Mouse (Mus musculus) cerebellum, adult 9-10 months (tissue): ENCODE data around the gene Kpna6.

ENCODE experiments used
- DNase-seq: peaks from one replicate; pipeline ENCODE4 v3.0.0; 2022

Gene Kpna6

DNA sequence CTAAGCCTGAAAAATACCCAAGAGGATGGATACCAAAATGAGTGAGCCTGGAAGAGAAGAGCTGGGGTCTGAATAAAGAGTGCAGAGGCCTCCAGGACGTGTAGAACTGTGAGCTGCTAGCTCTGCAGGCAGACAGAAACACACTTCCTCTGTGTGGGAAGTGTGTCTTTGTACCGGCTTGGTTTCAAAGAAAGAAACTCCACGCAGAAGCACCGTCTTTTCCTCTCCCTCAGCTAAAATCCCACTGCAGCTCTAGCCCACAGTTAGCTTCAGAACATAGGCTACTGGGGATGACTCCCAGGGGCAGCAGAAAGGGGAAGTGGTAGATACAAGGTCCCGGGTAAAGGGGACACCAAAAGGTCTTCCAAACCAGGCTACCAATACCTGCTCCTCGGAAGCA is 27.4 kb downstream of the Kpna6 start:
- no peak for DNase-seq

DNA sequence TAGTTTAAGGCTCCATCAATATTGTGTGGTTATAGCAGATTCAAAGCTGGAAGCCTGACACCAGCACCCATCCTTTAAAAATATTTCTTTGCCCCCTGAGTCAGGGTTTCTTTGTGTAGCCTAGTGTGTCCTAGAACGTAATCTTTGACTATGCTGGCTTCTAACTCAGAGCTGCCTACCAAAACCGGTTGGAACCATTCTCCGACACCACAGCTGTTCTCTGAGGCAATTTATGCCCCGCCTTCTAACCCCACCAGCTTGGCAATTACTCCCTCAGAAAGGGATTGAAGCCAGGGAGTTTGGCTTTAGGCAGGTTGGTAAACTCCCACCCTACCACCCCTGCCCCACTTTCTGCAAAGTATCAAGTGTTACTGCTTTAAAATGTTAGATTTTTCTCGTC is 30.8 kb downstream of the Kpna6 start:
- DNase-seq, result peak; percentile 66

DNA sequence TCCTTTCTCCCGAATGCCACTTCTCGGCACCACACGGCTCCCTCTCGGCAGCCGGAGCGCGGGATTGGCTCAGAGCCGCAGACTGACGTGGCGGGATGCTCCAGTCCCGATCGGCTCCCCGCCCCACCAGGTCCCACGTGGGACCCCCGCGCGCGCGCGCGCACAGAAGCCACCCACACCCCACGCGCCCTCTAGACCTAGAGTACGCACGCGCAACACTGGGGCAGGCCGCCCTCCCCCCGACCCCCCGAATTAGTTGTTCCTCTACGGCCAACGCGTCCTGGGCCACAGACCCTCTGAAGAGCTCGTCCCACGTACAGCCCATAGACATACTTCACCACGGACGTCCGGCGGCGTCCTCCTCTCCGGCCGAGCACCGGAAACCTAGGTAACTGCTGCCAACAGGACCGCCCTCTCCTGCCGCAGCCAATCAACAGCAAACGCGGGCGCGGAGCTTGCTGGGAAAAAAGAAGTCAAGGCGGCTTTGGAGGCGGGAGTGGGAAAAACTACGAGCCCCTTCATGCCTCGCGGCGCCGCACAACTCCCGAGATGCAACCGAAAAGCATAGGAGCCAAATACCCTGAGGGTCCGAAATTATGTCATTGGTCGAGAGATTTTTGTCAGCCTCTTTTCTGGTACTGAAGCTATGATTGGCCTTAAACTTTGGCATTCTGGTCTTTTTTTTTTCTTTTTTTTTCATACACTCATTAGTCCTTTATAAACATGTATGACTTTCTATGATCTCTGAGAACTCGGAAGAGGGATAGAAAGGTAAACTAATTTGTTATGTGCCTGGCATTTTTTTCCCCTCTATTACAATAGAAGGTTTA is 31.7 kb downstream of the Kpna6 start, which contains the start of gene Txlna:
Gene Txlna (minus strand): TSS at position 428 of the 830 bp plus-strand sequence.
- peak; percentile 98 for DNase-seq

DNA sequence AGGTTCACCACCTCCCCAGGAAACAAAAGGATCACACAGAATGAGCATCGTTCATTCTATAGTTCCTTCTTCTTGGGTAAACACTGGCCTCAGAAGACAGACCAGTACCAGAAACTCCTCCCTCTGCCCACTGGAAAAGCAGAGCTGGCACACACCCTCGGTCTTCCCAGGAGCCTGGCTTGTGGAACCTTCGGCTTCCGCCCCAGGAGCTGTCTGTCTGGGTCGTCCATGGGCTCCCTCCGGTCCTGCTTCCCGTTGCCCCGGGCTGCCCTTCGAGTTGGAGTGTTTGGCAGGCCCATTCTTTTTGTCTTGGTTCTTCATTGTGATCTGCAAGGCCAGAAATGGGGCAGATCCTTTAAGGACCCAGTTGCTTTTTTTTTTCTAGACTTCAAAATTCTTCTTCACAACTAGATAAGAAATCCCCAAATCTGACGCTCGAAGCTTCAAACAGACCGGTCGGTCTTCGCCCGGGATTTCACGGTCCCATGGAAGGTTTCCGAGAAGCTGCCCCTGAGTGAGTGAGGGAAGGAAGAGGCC is 32.4 kb downstream of the Kpna6 start:
- peak; percentile 78 for DNase-seq

DNA sequence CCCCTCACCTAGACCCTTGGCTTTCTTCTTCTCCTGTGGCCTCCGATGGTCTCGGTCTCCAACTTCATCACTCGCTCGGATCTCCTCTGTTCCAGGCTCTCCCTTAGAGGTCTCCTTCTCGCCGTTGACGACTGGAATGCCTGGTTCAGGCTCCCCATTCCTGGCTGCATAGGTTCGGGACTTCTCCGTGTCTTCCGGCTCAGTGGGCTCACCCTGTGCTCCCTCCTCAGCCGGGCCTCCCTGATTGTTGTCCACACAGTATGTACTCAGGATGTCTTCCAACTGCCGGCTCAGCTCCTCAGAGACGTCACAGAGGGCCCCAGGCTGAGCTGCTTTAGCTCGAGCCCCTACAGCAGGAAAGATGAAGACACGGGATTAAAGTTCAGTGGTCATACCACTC is 33.3 kb downstream of the Kpna6 start:
- no peak for DNase-seq

DNA sequence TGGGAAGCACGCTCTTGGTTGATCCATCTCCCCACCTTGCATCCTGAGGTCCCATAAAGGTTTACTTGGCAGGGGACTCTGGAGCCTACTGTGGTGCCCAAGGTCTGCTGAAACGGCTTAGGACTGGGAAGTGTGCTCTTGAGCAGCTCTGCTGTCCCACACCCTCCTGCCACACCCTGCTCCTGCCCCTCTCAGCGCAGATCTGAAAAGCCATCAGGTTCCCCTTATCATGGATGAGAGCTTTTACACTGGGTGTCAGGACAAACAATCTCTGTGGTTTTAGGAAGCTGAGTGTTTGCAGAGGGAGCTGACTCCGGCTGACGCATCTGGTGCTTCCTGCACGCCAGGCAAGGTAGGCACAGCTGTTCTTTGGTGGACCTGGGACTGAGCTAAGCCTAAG is 38.7 kb downstream of the Kpna6 start:
- DNase-seq, result no peak

DNA sequence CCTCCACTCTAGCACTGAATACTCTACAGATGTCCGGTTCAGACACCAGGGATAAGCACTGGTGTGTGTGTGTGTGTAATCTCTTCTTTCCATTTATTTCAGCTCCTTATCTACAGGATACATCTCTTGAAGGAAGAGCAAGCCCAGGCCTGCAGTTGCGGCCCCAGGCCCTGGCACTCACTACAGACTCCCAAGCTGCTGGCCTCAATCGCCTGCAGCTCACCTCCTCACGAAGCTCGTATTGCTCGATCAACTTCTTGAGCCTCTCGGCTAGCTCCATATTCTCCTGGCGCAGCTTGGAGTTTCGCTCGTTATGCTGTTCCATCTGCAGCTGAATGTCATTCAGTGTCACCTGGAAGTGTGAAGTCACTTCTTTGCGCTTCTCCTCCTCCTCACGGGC is 40.7 kb downstream of the Kpna6 start:
- DNase-seq, result peak; percentile 14

DNA sequence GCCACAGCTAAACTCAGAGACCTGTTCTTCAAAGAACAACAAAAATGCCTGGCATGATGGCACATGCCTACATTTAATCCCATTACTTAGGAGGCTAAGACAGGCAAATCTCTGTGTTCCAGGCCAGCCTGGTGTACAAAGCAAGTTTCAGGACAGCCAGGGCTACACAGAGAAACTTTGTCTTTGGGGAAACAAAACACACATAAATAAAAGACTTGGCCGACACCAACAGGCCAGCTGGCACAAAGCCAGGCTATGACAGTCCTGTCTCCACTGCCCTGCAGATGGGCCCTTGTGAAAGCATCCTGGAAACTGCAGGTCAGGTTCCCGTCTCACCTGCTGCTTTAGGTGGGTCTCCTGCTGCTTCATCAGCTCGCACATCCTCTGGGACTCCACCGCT is 41.6 kb downstream of the Kpna6 start:
- no peak for DNase-seq

DNA sequence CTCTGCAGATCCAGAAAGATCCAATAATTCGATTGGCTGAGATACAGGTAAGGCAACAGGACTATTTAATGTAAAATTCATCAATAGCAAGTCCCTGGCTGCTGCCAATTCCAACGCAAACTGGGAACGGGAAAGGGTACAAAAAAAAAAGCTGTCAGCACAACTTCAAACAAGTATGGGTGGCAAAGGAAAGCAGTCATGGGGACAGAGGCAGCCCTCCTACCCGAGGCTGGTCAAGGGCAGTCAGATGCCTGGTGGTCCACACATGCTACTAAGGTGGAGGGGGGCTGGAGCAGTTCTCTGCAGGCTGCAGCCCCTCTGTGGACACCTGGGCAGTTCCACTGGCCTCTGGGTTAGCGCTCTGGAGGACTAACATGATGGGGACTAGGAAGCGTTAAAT is 46.5 kb downstream of the Kpna6 start:
- DNase-seq, result no peak

DNA sequence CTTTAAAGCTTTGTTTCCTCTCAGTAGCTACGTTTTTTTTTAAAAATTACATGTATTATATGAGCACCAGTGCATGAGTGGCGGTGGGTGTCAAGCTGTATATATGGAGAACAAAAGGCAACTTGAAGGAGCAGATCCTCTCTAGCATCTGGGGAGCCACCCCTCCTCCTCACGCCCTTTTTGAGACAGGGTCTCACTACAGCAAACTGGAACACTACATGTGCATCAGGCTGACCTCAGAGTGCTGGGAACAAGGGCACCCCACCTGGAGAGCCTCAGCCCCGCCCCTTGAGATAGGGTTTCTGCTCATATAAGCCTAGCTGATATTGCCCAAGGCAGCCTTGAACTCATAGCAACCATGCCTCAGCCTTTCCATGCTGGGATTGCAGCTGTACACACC is 47.1 kb downstream of the Kpna6 start:
- peak; percentile 58 for DNase-seq

DNA sequence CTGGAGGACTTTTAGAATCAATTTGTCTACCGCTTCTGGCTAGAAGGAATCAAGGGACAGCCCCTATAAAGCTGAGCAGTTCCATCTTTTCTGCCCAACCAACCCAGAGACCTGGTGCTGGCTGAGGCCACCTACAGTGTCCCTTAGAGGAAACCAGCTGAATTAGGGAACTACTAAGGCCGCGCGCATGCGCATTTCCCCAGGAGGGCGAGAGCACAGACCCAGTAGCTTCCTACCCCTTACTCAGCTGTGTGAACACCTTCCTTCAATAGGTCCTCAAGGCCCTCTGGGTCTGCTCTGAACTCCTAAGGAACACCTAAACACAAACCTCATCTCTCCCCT is 47.6 kb downstream of the Kpna6 start:
- peak; percentile 79 for DNase-seq

DNA sequence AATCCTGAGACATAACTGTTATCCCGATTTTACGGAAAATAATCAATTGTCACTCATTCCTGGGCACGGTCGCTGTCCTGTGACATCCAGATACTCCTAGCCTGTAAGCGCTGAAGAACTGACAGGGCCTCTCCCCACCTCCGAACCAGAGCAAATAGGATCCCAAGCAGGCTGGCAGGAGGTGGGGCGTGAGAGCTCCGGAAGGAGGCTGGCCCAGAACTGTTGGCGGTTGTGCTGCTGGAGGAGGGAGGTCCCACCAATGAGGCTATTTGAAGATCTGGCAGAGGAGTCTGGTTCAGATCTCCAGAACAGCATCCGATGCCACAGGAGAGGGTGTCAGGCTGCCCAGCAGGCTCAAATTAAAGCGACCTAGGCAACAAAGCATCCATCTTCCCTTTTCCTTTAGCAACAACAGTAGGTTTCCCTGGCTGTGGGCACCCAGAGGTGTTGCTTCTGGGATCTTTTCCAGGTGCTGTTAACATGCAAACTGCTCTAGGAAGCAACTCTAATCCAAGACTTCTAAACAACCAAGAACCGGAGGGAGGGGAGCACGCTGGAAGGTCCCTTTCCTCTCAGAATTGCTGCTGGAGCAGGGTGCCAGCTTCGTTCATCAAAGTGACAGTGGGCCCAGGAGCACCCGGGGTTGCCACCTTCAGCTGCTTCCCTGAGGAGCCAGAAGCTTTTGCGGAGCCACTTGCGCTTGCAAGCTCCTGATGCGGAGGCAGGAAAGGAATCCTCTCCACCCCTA is 48.1 kb downstream of the Kpna6 start:
- DNase-seq, result peak; percentile 93

DNA sequence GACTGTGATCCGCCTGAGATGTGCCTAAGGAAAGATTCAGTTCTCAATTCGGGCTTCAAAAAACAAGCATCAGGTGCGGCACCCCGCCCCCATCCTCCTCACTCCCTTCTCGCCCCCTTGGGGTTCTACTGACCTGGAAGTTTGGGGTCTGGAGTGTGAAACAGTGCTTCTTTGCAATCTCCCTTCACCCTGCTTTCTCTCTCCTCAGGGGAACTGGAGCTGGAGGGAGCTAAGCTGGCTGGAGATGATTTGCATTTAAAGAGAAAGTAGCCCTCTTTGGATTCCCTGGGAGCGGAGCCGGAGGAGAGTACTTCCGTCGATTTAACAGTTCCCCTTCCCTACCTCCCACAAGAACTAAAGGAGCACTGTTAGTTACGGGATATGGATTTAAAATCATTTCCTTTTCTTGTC is 48.9 kb downstream of the Kpna6 start, which contains the start of gene Ccdc28b:
Gene Ccdc28b (minus strand): TSS at position 267 of the 411 bp plus-strand sequence.
- DNase-seq, result peak; percentile 79

DNA sequence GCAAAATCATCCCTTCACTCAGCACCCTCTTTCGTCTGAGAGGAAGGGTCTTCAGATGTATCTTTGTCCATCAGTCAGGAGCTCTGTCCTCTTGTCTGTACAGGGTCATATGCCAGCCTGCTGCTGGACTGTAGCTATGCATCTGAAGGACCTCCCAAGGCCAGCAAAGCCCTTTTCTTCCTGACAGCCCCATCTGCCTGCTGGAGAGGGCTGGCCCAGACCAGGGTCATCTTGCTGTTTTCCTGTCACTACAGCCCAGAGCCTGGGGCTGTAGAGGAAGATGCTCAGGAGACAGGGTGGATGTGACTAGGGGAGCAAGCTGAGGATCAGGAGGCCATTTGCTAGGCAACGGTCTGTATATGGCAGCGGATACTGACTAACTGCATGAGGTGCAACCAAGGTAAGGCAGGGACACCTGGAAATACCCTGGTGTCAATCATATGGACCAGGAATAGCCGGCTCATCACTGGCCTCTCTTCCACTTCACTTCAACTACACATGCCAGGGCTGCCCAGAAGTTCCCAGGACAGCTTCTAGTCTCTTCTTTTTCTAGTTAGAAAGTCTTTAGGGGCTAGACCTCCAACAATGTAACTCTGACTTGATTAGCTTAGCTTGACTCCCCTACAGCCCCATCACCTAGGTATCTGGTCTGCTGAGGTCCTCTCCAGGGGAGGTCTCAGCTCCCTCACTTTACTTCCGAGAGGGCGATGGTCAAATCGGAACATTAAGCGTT is 49.6 kb downstream of the Kpna6 start:
- DNase-seq, result peak; percentile 68

DNA sequence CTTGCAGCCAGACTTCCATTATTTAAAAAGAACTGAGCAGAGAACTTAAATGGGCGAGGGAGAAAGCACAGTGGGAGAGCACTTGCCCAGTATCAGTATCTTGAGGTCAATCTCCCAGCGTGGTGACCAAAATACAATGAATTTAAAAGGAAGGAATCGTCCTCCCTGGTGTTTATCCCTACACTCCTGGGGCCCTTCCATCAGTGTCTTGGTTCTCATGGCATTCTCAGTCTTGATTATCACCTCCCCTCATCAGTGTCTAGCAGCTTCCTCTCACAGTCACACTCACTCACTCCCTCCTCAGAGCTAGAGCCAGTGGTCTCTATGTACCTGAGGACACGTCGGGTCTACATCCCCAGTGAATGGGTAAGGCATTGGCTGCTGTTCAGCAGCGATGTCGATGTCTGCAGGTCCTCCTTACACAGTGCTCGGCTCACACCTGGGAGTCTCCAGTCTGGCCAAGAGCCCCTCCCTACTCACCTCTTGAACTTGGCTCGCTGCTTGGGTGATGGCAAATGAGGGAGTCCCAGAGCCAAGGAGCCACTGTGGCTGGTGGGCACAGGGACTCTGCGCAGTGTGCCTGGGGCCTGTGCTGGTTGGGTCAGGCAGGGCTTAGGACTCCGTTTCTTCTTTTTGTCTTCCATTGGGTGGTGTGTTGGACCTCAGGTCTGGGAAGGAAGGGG is 50.3 kb downstream of the Kpna6 start:
- DNase-seq, result peak; percentile 67

DNA sequence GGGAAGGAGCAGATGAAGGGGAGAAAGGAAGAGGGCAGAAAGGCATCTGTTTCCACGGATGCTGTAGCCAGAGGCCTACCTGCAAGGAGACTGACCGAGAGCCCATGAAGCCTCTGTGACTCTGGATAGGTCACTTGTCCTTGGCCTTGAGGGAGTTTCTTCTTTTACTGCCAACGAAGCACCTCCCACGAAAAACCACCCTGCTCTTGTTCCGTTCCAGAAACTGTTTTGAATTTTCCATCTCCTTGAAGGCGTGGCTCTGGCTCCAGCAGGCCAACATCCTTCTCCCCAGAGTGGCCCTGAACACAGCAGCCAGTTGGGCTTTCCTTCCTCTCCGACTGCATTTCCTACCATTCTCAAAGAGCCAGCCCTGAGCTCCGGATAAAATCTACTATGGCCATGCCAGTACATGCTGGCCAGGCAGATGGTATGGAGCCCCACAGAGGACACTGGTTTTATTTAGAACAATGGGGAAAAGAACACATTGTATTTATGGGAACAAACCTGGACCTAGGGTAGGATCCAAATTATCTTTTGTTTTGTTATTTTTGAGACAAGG is 51.2 kb downstream of the Kpna6 start:
- DNase-seq, result peak; percentile 91

DNA sequence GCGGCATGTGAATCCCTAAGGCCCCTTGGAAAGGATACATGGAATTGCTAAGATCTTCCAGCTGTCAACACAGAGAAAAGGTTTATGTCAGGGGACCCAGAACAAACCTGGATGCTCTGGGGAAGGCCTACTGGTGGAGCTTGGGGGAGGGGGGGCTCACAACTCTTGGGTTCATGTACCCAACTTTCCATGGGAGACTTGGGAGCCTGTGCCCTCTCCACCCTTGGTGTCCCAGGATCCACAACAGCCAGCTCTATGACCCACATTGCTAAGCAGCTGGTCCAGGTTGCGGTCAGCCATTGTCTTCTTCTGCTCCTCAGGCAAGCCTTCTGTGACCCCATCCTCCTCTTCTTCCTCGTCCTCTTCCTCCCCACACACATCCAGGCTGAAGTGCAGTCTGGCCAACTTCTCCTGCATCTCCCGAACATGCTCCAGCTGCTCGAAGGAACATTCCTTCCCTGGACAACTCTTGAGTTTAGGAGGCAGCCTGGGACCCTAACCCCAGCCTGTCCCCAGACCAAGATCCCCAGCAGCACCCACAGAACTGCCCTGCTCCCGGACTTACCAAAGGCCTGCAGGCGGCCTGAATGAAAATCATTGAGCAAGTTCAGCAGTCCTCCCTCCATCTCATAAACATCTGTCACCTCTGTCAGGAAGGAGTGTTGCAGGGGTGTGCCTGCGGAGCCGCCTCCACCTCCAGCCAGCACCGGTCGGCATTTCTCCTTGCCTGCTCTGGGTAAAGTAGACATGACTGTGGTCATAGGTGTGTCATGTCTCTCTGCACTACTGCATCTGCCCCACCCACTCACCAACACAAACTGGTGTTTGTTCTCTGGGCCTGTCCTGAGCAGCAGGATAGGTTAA is 51.9 kb downstream of the Kpna6 start:
- DNase-seq, result peak; percentile 63

DNA sequence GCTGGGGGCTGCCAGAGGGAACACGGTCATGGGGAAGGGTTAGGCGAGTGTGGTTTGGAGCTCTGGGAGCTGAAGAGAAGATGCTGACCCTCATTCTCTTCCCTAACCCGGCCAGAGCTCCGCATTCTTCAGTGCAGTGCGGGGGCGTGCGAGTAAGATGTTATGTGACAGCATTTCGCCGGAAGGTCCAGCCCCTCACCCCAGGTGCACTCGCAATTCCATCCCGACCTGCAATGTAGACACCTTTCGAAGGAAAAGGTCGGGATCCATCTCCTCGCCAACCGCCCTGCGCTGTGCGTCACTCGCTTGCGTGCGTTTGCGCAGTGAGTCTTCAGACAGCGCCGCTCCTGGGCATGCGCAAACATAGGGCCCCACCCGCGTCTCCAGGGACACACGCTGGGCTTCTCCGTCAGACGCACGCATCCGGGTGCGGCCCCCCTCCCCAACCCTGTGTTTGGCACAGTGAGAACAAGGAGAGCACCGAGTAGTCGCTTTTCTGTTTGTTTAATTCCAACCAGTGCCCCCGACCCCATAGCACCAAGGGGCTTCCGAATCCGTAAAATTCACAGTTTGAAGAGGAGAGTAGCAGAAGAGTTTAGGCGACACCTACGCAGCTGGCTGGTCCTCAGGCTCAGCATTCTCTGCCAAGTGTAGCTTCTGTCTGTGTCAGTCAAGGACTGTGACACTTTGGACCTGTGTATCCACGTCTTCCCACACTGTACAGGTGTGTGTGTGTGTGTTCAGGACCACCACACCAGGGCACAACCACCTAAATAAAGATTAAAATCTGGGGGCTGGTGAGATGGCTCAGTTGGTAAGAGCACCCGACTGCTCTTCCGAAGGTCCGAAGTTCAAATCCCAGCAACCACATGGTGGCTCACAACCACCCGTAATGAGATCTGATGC is 53.5 kb downstream of the Kpna6 start, which contains the start of gene Iqcc:
Gene Iqcc (minus strand): TSS at position 314 of the 906 bp plus-strand sequence.
- peak; percentile 95 for DNase-seq

DNA sequence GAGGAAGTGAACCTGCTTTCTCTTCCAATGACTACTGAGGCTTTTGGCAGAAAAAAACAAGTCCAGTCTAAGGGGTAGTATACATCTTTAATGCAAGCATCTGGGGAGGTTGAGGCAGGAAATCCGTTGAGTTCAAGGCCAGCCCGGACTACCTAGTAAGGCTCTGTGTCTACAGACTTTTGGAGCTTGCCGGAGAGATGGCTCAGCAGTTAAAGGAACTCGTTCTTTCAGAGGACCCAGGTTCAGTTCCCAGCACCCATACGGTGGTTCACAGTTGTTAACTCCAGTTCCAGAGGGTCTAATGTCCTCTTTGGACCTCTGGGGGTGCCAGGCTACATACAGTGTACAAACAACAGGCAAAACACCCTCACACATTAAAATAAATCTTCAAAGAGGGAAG is 54.5 kb downstream of the Kpna6 start:
- no peak for DNase-seq

DNA sequence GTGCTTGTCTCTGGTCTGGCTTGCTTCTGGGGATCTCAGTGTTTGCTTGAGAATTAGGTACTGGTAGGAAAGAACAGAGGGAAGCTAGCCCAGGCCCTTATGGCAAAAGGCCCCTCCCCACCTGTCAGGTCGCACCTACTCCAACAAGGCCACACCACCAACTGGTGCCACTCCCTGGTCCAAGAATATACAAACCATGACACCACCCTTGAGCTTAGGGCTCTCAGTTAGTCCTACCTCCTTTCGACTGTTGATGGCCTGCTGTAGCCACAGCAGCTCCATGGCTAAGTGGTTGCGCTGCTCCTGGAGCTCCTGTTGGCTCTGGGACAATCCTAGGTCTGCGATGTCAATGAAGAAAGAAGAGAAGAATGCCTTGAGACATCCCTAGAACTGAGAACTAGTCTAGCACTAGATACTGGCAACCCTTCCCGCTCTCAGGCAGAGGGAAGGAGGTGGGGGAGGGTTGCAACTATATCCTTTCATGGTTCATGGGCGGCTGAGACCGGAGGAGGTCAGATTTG is 55.4 kb downstream of the Kpna6 start:
- DNase-seq, result peak; percentile 48
